Mouse (Mus musculus) myocyte (in vitro differentiated cells): ENCODE data around the gene Gm12789.
"Not testable (repeated sequence)": the region's sequence is repeated elsewhere in the genome, so short reads cannot be mapped to it uniquely, and the experiment has no call there.

Source experiments
- CEBPB ChIP-seq: IDR thresholded peaks from 2 replicates; pipeline ENCODE4 v1.6.1; 2011; ENCODE audit warnings: mild to moderate bottlenecking, moderate library complexity; ENCODE audit not compliant: poor library complexity, insufficient read depth, severe bottlenecking
- E2F4 ChIP-seq: IDR thresholded peaks from one replicate; pipeline ENCODE4 v1.6.1; 2011; ENCODE audit warnings: mild to moderate bottlenecking, control low read depth, moderate library complexity; ENCODE audit not compliant: insufficient read depth
- MAX ChIP-seq: IDR thresholded peaks from one replicate; pipeline ENCODE4 v1.6.1; 2011; ENCODE audit warnings: low read depth, mild to moderate bottlenecking, control low read depth
- MYOG ChIP-seq, 3 experiments: IDR thresholded peaks; one replicate each; pipeline ENCODE4 v1.6.1; 2011; ENCODE audit warnings: control low read depth in 2 of 3, low read depth in 2 of 3, mild to moderate bottlenecking in 2 of 3; ENCODE audit not compliant: insufficient read length in 2 of 3, control insufficient read depth in 1 of 3, insufficient read depth in 1 of 3
- POLR2A ChIP-seq: IDR thresholded peaks from one replicate; pipeline ENCODE4 v1.6.1; 2011; ENCODE audit warnings: low read depth, mild to moderate bottlenecking, control low read depth, moderate library complexity; ENCODE audit not compliant: insufficient read length
- TCF12 ChIP-seq: IDR thresholded peaks from one replicate; pipeline ENCODE4 v1.6.1; 2011; ENCODE audit warnings: mild to moderate bottlenecking, control low read depth; ENCODE audit not compliant: poor library complexity, insufficient read depth, severe bottlenecking

DNA sequence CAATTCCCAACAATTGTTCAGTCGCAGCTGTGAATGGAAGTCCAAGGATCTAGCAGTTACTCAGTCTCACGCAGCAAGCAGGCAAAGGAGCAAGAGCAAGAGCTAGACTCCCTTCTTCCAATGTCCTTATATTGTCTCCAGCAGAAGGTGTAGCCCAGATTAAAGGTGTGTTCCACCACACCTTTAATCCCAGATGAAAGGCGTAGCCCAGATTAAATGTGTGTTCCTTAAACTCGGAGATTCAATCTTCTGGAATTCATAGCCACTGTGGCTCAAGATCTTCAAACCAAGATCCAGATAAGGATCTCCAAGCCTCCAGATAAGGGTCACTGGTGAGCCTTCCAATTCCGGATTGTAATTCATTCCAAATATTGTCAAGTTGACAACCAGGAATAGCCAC, 5.5 kb upstream of the Gm12789 start, which contains the start of gene Gm12790:
- not testable (repeated sequence) for TF ChIP-seq POLR2A; E2F4; TCF12; MAX; MYOG (IDR thresholded peaks at IDR 0.05; ENCODE audit: control insufficient read depth in 1 of 3, insufficient read depth in 1 of 3, insufficient read length in 2 of 3, low read depth in 2 of 3); CEBPB
